Mouse (Mus musculus): ENCODE measurements around the gene Ankrd33. TPM values are rescaled to one million over a fixed set of nuclear protein-coding genes. Genes with fewer than 3 reads are reported as not detected.

Gene Ankrd33
- polyA plus RNA-seq, 1 experiment from 2014 or later = not detected

GRCm38 (mm10) chr15:101131498-101131897, 15.9 kb downstream of the Ankrd33 start:
- Histone ChIP-seq H3K4me3 (no peak overlapping the region), H3K36me3 (no peaks in the 10 kb centered on the region), H3K27ac (no peak overlapping the region), H3K9ac (no peak overlapping the region), H3K9me3 (replicated peaks) (no peaks in the 10 kb centered on the region), H3K4me2 (replicated peaks) (no peak overlapping the region), H3K4me1 (peaks cover 45% of the 10 kb centered on the region), H3K27me3 (peaks cover 55% of the 10 kb centered on the region)
- ATAC-seq (ENCODE audit: low FRiP score) = no peak
- WGBS = 36% methylated on average over 11 of the region's 11 CpGs

GRCm38 (mm10) chr15:101132041-101132440, 16.5 kb downstream of the Ankrd33 start:
- Histone ChIP-seq H3K27ac (no peak overlapping the region), H3K4me2 (replicated peaks) (no peak overlapping the region), H3K27me3 (peaks cover 50% of the 10 kb centered on the region), H3K36me3 (no peaks in the 10 kb centered on the region), H3K4me1 (peaks cover 45% of the 10 kb centered on the region), H3K4me3 (no peak overlapping the region), H3K9ac (no peak overlapping the region), H3K9me3 (replicated peaks) (no peaks in the 10 kb centered on the region)
- no peak for ATAC-seq (ENCODE audit: low FRiP score)
- 63% methylated on average over 6 of the region's 6 CpGs for WGBS

GRCm38 (mm10) chr15:101132761-101133160, 17.2 kb downstream of the Ankrd33 start:
- Histone ChIP-seq H3K27me3 (peaks cover 43% of the 10 kb centered on the region), H3K4me2 (replicated peaks) (no peak overlapping the region), H3K27ac (no peak overlapping the region), H3K9ac (no peak overlapping the region), H3K4me1 (peaks cover 45% of the 10 kb centered on the region), H3K9me3 (replicated peaks) (no peaks in the 10 kb centered on the region), H3K36me3 (no peaks in the 10 kb centered on the region), H3K4me3 (no peak overlapping the region)
- ATAC-seq (ENCODE audit: low FRiP score) = no peak
- 77% methylated on average over 6 of the region's 6 CpGs for WGBS

GRCm38 (mm10) chr15:101133993-101134704, 18.6 kb downstream of the Ankrd33 start:
- 0 out of 2 replicates have a peak overlapping the region, but pooled peaks have one; percentile 19 for H3K9ac ChIP-seq
- no peak overlapping the region for H3K4me3 ChIP-seq
- peaks cover 33% of the 10 kb centered on the region for H3K4me1 ChIP-seq
- no peaks in the 10 kb centered on the region for H3K36me3 ChIP-seq
- peaks cover 29% of the 10 kb centered on the region for H3K27me3 ChIP-seq
- 18% methylated on average over 15 of the region's 15 CpGs for WGBS
- H3K27ac ChIP-seq = peak overlapping the region; percentile 30
- ATAC-seq (ENCODE audit: low FRiP score) = no peak
- H3K4me2 ChIP-seq (replicated peaks) = peak overlapping the region; percentile 11
- no peaks in the 10 kb centered on the region for H3K9me3 ChIP-seq (replicated peaks)

GRCm38 (mm10) chr15:101135405-101135804, 19.9 kb downstream of the Ankrd33 start:
- H3K4me2 ChIP-seq (replicated peaks) = peak overlapping the region; percentile 11
- H3K4me1 ChIP-seq = peaks cover 42% of the 10 kb centered on the region
- no peaks in the 10 kb centered on the region for H3K36me3 ChIP-seq
- 63% methylated on average over 8 of the region's 8 CpGs for WGBS
- 0 out of 2 replicates have a peak overlapping the region, but pooled peaks have one; percentile 0 for H3K4me3 ChIP-seq
- no peaks in the 10 kb centered on the region for H3K9me3 ChIP-seq (replicated peaks)
- no peak overlapping the region for H3K27ac ChIP-seq
- H3K27me3 ChIP-seq = peaks cover 16% of the 10 kb centered on the region
- no peak overlapping the region for H3K9ac ChIP-seq
- no peak for ATAC-seq (ENCODE audit: low FRiP score)

GRCm38 (mm10) chr15:101137455-101137854, 21.9 kb downstream of the Ankrd33 start:
- ATAC-seq (ENCODE audit: low FRiP score) = no peak
- 77% methylated on average over 11 of the region's 11 CpGs for WGBS
- peaks cover 33% of the 10 kb centered on the region for H3K4me1 ChIP-seq
- H3K9ac ChIP-seq = no peak overlapping the region
- H3K4me2 ChIP-seq (replicated peaks) = no peak overlapping the region
- H3K27me3 ChIP-seq = peaks cover 4% of the 10 kb centered on the region; the same call in 1 of the 2 replicates
- H3K36me3 ChIP-seq = no peaks in the 10 kb centered on the region
- H3K4me3 ChIP-seq = no peak overlapping the region
- no peak overlapping the region for H3K27ac ChIP-seq
- H3K9me3 ChIP-seq (replicated peaks) = no peaks in the 10 kb centered on the region

- Histone ChIP-seq H3K27ac (no peak overlapping the region), H3K4me3 (no peak overlapping the region), H3K9ac (no peak overlapping the region), H3K27me3 (no peaks in the 10 kb centered on the region; the same call in none of the 2 replicates), H3K4me1 (peaks cover 40% of the 10 kb centered on the region), H3K9me3 (replicated peaks) (no peaks in the 10 kb centered on the region), H3K36me3 (no peaks in the 10 kb centered on the region), H3K4me2 (replicated peaks) (no peak overlapping the region)
- ATAC-seq (ENCODE audit: low FRiP score) = no peak
- whole genome bisulfite sequencing = 93% methylated on average over 3 of the region's 3 CpGs
Measured at GRCm38 (mm10) chr15:101138675-101139074, 23.1 kb downstream of the Ankrd33 start.

GRCm38 (mm10) chr15:101139885-101140284, 24.3 kb downstream of the Ankrd33 start:
- Histone ChIP-seq H3K4me1 (peaks cover 34% of the 10 kb centered on the region), H3K9ac (no peak overlapping the region), H3K9me3 (replicated peaks) (no peaks in the 10 kb centered on the region), H3K4me2 (replicated peaks) (peak overlapping the region; percentile 8; the same call in 1 of the 2 replicates), H3K27me3 (no peaks in the 10 kb centered on the region; the same call in none of the 2 replicates), H3K4me3 (no peak overlapping the region), H3K36me3 (no peaks in the 10 kb centered on the region), H3K27ac (peak overlapping the region; percentile 52)
- peak; percentile 37 for ATAC-seq (ENCODE audit: low FRiP score)
- 13% methylated on average over 12 of the region's 12 CpGs for WGBS

- no peaks in the 10 kb centered on the region for H3K36me3 ChIP-seq
- peaks cover 41% of the 10 kb centered on the region for H3K4me1 ChIP-seq
- no peak for ATAC-seq (ENCODE audit: low FRiP score)
- H3K9ac ChIP-seq = no peak overlapping the region
- no peaks in the 10 kb centered on the region for H3K9me3 ChIP-seq (replicated peaks)
- no peak overlapping the region for H3K4me2 ChIP-seq (replicated peaks)
- no peaks in the 10 kb centered on the region; the same call in none of the 2 replicates for H3K27me3 ChIP-seq
- no peak overlapping the region for H3K4me3 ChIP-seq
- WGBS = 66% methylated on average over 6 of the region's 6 CpGs
- 0 out of 2 replicates have a peak overlapping the region, but pooled peaks have one; percentile 52 for H3K27ac ChIP-seq
Measured at GRCm38 (mm10) chr15:101140587-101140986, 25.0 kb downstream of the Ankrd33 start.

- H3K36me3 ChIP-seq = no peaks in the 10 kb centered on the region
- H3K4me1 ChIP-seq = peaks cover 46% of the 10 kb centered on the region
- no peak overlapping the region for H3K27ac ChIP-seq
Measured at GRCm38 (mm10) chr15:101141061-101141541, 25.5 kb downstream of the Ankrd33 start.

GRCm38 (mm10) chr15:101142672-101143071, 27.1 kb downstream of the Ankrd33 start:
- Histone ChIP-seq H3K27me3 (no peaks in the 10 kb centered on the region; the same call in none of the 2 replicates), H3K4me1 (peaks cover 57% of the 10 kb centered on the region), H3K4me3 (no peak overlapping the region), H3K27ac (no peak overlapping the region), H3K36me3 (no peaks in the 10 kb centered on the region), H3K9ac (no peak overlapping the region), H3K4me2 (replicated peaks) (no peak overlapping the region), H3K9me3 (replicated peaks) (no peaks in the 10 kb centered on the region)
- whole genome bisulfite sequencing = 47% methylated on average over 8 of the region's 8 CpGs
- ATAC-seq (ENCODE audit: low FRiP score) = no peak

More at GRCm38 (mm10) chr15:101141061-101141541, 25.5 kb downstream of the Ankrd33 start:
- 5% methylated on average over 8 of the region's 14 CpGs for WGBS
- Histone ChIP-seq H3K4me3 (no peak overlapping the region), H3K9ac (no peak overlapping the region), H3K9me3 (replicated peaks) (no peaks in the 10 kb centered on the region), H3K4me2 (replicated peaks) (no peak overlapping the region), H3K27me3 (no peaks in the 10 kb centered on the region; the same call in none of the 2 replicates)
- peak; percentile 57 for ATAC-seq (ENCODE audit: low FRiP score)

GRCm38 (mm10) chr15:101143494-101143893, 27.9 kb downstream of the Ankrd33 start:
- no peaks in the 10 kb centered on the region for H3K36me3 ChIP-seq
- no peaks in the 10 kb centered on the region; the same call in none of the 2 replicates for H3K27me3 ChIP-seq
- ATAC-seq (ENCODE audit: low FRiP score) = no peak
- 22% methylated on average over 8 of the region's 8 CpGs for WGBS
- no peak overlapping the region for H3K27ac ChIP-seq
- H3K9me3 ChIP-seq (replicated peaks) = no peaks in the 10 kb centered on the region
- H3K4me3 ChIP-seq = no peak overlapping the region
- no peak overlapping the region for H3K9ac ChIP-seq
- H3K4me2 ChIP-seq (replicated peaks) = no peak overlapping the region
- peaks cover 57% of the 10 kb centered on the region for H3K4me1 ChIP-seq
